Mouse (Mus musculus) embryonic fibroblast, embryonic 13.5 days (primary cell): ENCODE data around the gene Fndc11. TPM values are rescaled to one million over a fixed set of nuclear protein-coding genes. Genes with fewer than 3 reads are reported as not detected.

Source experiments
- H3K27ac ChIP-seq: 2 replicates; pipeline ENCODE4 v1.5.1; 2012; ENCODE audit warnings: low read length, control low read depth, inconsistent platforms; ENCODE audit not compliant: insufficient read depth
- H3K4me1 ChIP-seq: 2 replicates; pipeline ENCODE4 v1.6.1; 2011; ENCODE audit warnings: low read length; ENCODE audit not compliant: control insufficient read depth, insufficient read depth
- H3K4me3 ChIP-seq: 2 replicates; pipeline ENCODE4 v1.5.1; 2011; ENCODE audit warnings: mild to moderate bottlenecking, control low read depth, low read length; ENCODE audit not compliant: insufficient read depth
- CTCF ChIP-seq: IDR thresholded peaks from 2 replicates; pipeline ENCODE4 v1.5.1; 2011; ENCODE audit warnings: mild to moderate bottlenecking, control low read depth, low read length, moderate library complexity, borderline replicate concordance; ENCODE audit not compliant: insufficient read depth
- POLR2A ChIP-seq: IDR thresholded peaks from 2 replicates; pipeline ENCODE4 v1.6.1; 2011; ENCODE audit warnings: low read depth, mild to moderate bottlenecking, control low read depth, low read length, moderate library complexity
- polyA plus RNA-seq: library from polyadenylated mRNA; stranded (reverse); fragments of >200 nt; gene quantifications from 2 replicates; pipeline ENCODE4 v1.2.4, GENCODE M21; 2011; ENCODE audit warnings: low read depth; ENCODE audit not compliant: missing spikeins, insufficient read length

Fndc11 gene
- polyA plus RNA-seq, 1 experiment = not detected

DNA sequence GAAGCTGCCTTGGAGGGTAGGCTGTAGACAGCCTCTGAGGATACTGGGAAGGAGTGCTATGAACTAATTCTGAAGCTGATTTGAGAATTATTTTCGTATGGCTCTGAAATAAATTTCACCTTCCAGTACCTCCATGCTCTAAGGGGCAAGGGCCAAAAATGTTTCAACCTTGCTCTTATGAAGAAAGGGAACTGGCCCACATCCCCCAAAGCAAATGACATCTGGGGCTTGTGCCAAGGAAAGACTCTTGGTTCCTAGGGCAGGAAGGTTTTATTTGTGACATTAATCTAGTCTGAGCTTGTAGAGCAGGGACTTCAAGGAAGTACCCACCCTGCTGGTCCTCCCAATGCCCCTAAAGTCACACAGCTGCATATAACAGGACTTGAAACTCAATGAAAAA is 32.0 kb downstream of the Fndc11 start:
- no peak overlapping the region for H3K27ac ChIP-seq
- H3K4me3 ChIP-seq = no peak overlapping the region
- no peak for TF ChIP-seq POLR2A
- no peaks in the 10 kb centered on the region for H3K4me1 ChIP-seq

DNA sequence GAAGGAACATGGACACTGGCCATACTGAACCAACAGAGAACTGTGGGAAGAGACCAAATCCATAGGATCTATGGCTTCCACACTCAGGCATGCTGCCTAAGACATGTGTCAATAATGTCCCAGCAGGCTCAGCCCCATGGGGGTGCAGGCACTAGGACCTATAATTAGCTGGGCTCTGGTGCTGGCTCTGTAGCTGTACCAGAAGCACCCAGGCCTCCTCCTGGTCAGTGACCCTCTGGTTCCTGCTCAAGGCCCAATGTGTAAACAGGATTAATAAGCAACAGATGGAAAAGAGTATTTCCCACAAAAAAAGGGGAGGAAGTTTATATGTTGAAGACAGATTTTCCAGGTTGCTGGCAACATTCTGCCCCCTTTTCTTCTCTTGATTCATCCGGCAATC is 33.4 kb downstream of the Fndc11 start:
- Histone ChIP-seq H3K4me1 (no peaks in the 10 kb centered on the region), H3K4me3 (no peak overlapping the region), H3K27ac (no peak overlapping the region)
- TF ChIP-seq POLR2A = no peak
- TF ChIP-seq CTCF = no peak

DNA sequence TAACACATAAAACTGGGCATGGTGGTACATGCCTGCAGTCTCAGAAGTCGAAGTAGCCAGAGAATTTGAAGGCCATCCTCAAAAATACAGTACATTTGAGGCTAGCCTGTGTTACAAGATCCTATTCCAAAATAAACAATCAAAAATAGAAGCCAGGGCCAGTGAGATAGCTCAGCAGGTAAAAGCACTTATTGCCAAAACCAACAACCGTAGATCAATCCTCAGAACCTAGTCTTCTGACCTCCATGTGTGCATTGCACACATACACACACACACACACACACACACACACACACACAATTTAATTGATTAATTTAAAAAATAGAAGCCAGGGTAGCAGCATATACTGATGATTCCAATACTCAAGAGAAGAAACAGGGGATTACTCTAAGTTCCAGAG is 47.0 kb downstream of the Fndc11 start:
- Histone ChIP-seq H3K4me1 (no peaks in the 10 kb centered on the region), H3K27ac (no peak overlapping the region), H3K4me3 (no peak overlapping the region)
- TF ChIP-seq POLR2A (no peak), CTCF (no peak)

DNA sequence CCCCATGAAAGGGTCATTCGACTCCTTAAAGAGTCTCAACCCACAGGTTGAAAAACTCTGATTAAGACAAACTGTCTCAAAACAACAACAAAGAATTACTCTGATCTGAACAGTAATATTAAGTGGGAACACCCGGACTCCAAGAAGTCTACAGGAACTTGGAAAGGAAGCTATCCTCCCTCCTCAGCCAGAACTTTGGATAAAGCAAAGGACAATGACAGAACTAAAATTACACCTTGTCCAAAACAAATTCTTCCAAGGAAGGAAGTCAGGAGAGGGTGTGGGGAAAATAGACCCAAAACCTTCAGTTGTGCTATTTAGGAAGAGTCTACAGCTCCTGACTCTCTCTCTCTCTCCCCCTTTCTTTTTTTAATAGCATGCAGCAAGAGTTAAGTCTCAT is 52.3 kb downstream of the Fndc11 start:
- H3K27ac ChIP-seq = no peak overlapping the region; the same call in 1 of the 2 replicates
- no peak for TF ChIP-seq CTCF
- no peak for TF ChIP-seq POLR2A
- no peak overlapping the region for H3K4me3 ChIP-seq
- H3K4me1 ChIP-seq = no peaks in the 10 kb centered on the region

Other genes starting within 250 kb of the Fndc11 start
- gene Col20a1, start 233.5 kb upstream of the Fndc11 start, polyA plus RNA-seq = 0.23 and 0.40 TPM in 2 replicates
- gene Chrna4, start 176.5 kb upstream of the Fndc11 start, polyA plus RNA-seq = not detected in 2 replicates
- not detected in 2 replicates for gene Kcnq2, start 84.7 kb upstream of the Fndc11 start, polyA plus RNA-seq
- not detected in 2 replicates for gene Eef1a2, start 63.0 kb upstream of the Fndc11 start, polyA plus RNA-seq
- gene Ppdpf, start 32.8 kb upstream of the Fndc11 start, polyA plus RNA-seq = 37.8 and 40.9 TPM in 2 replicates
- gene Ptk6, start 17.2 kb upstream of the Fndc11 start, polyA plus RNA-seq = not detected in 2 replicates
- not detected in 2 replicates for gene Srms, start 6.8 kb upstream of the Fndc11 start, polyA plus RNA-seq
- 10.5 and 12.3 TPM in 2 replicates for gene Helz2, start 22.0 kb downstream of the Fndc11 start, polyA plus RNA-seq
- gene Gmeb2, start 68.0 kb downstream of the Fndc11 start, polyA plus RNA-seq = 20.0 and 23.6 TPM in 2 replicates
- gene Stmn3, start 94.5 kb downstream of the Fndc11 start, polyA plus RNA-seq = not detected in 2 replicates
- 40.8 and 43.5 TPM in 2 replicates for gene Rtel1, start 99.7 kb downstream of the Fndc11 start, polyA plus RNA-seq
- gene Zgpat, start 144.9 kb downstream of the Fndc11 start, polyA plus RNA-seq = 13.5 and 19.1 TPM in 2 replicates
- 32.8 and 37.6 TPM in 2 replicates for gene Arfrp1, start 145.4 kb downstream of the Fndc11 start, polyA plus RNA-seq
- gene Lime1, start 160.1 kb downstream of the Fndc11 start, polyA plus RNA-seq = 6.8 and 8.1 TPM in 2 replicates
- 2.6 and 3.3 TPM in 2 replicates for gene Zbtb46, start 239.4 kb downstream of the Fndc11 start, polyA plus RNA-seq